In the genomic region with DNA sequence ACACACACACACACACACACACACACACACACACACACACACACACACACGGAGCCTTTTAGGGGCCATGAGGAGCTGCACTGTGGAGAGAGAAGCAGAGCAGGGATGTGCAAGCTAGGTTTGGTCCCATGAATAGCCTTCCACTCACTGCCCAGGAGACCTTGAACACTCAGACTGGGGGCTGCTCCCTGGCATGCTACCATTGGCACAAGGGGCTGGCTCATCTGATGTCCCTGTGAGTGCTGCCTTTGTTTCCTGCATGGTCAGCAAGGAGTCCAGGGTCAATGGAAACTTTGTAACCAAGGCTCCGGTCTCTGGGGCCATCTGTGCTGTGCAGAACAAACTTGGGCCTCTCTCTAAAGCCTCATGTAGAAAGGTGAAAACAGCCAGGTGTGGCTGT, we compare ENCODE assay signal across 13 mouse cellular contexts.
"Had no signal": no experiment of that assay in that cellular context is flagged by ENCODE, and none has a peak within 500 bp of the region (broad histone marks: within the 10 kb centered on the region; RNA-seq: fewer than 3 reads in every experiment).

No protein-coding gene starts in this region.

- H3K27ac ChIP-seq: limb, embryonic 15.5 days; liver, embryonic 12.5 days; midbrain, embryonic 12.5 days; neural tube, embryonic 13.5 days; stomach, embryonic 15.5 days had no signal

- H3K4me2 ChIP-seq: limb, embryonic 15.5 days; liver, embryonic 12.5 days; lung, embryonic 14.5 days; midbrain, embryonic 12.5 days; neural tube, embryonic 13.5 days; stomach, embryonic 15.5 days had no signal

- H3K4me1 ChIP-seq: midbrain, embryonic 12.5 days; neural tube, embryonic 13.5 days; stomach, embryonic 15.5 days had no signal

- H3K9ac ChIP-seq: limb, embryonic 15.5 days; liver, embryonic 12.5 days; lung, embryonic 14.5 days; midbrain, embryonic 12.5 days; neural tube, embryonic 13.5 days; stomach, embryonic 15.5 days had no signal

- DNase-seq: kidney, adult 9 months; kidney, postnatal 10 days; lung, embryonic 14.5 days; lung, postnatal 10 days; lung, postnatal 4 days; thymus, adult 18-20 months; thymus, postnatal 14 days had no signal

- H3K27me3 ChIP-seq: limb, embryonic 15.5 days; liver, embryonic 12.5 days; midbrain, embryonic 12.5 days; neural tube, embryonic 13.5 days; stomach, embryonic 15.5 days had no signal

- H3K9me3 ChIP-seq: limb, embryonic 15.5 days; liver, embryonic 12.5 days; midbrain, embryonic 12.5 days; neural tube, embryonic 13.5 days; stomach, embryonic 15.5 days had no signal

- ATAC-seq: liver, embryonic 12.5 days; midbrain, embryonic 16.5 days had no signal

- H3K4me3 ChIP-seq: limb, embryonic 15.5 days; liver, embryonic 12.5 days; midbrain, embryonic 12.5 days; neural tube, embryonic 13.5 days; stomach, embryonic 15.5 days had no signal
